Mouse (Mus musculus): Measurements from ENCODE around the gene Tspan18.
A peak's percentile ranks its signal among the peaks of the same experiment; 100 is the strongest.

The Tspan18 gene

GRCm38 (mm10) chr2:93303260-93303584, 31.1 kb downstream of the Tspan18 start:
- ATAC-seq (ENCODE audit: insufficient number of reproducible peaks, low FRiP score, low TSS enrichment): no peak

GRCm38 (mm10) chr2:93297656-93298055, 36.6 kb downstream of the Tspan18 start:
- peak; percentile 45; the same call in 1 of the 2 replicates for ATAC-seq (ENCODE audit: insufficient number of reproducible peaks, low FRiP score, low TSS enrichment)

DNA sequence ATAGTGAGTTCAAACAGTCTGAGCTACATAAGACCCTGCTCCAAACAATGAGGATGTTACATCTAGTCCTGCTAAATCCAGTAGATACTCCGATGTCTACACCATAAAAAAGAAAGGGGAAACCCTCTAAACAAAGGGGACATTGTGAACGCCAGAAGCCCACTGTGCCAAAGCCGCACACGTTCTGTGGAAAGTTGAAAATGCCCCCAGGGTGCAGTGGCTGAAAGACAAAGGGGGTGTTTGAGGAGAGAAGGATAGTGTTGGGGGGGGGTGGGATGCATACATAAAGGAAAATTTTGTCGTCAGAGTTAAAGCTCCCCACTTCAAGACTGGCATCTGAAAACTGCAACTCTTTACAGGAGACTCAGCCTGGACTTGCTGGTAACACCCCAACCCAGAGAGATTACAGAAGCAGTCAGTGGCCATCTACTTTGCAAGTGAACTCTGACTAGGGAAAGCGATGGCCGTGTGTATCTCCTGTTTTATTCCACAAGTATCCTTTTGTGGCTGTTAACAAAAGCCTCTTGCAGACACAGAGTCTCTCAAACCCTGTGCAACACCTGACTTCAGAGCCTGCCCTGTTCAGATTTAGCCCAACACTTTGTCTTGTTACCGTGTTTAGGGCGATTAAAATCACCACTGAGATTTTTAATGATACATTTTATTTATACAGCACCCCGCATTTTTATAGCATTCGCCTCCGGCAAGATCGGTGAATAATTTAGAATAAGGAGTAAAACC, 42.9 kb downstream of the Tspan18 start:
- ATAC-seq (ENCODE audit: insufficient number of reproducible peaks, low FRiP score, low TSS enrichment): no peak

GRCm38 (mm10) chr2:93290345-93291118, 43.8 kb downstream of the Tspan18 start:
- ATAC-seq (ENCODE audit: insufficient number of reproducible peaks, low FRiP score, low TSS enrichment): no peak

DNA sequence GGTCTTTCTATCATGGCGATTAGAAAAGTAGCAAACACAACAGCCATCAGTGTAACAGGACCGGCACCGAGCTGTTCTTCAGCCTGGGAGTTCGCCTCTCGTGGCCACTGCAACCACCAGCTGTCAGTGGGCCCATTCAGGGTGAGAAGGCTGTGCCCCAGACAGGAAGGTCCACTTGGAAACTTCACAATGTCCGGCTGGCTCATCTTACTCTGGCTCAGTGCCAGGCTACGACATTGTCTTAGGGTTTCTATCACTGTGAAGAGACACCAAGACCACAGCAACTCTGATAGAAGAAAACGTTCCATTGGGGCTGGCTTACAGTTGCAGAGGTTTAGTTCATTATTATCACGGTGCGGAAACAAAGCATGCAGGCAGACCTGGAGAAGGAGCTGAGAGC, 45.1 kb downstream of the Tspan18 start:
- no peak for ATAC-seq (ENCODE audit: insufficient number of reproducible peaks, low FRiP score, low TSS enrichment)

DNA sequence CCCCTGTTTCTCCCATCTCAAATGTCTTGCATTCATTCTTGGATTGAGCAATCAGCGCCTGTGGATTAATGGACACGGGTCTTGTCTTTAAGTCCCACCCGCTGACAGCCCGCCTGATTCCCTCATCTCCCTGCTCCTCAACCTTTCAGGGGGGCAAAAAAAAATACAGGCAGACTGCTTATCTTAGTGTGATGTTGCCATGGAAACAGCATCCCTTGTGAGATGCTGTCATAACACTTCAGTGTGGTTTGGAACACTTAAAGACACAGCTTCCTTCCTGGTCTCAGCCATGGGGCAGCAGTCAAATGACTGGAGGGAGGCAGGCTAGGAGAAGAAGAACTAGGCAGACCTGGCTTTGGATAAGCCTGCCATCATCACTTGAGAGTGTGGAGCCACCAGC, 47.0 kb downstream of the Tspan18 start:
- ATAC-seq (ENCODE audit: insufficient number of reproducible peaks, low FRiP score, low TSS enrichment): no peak

DNA sequence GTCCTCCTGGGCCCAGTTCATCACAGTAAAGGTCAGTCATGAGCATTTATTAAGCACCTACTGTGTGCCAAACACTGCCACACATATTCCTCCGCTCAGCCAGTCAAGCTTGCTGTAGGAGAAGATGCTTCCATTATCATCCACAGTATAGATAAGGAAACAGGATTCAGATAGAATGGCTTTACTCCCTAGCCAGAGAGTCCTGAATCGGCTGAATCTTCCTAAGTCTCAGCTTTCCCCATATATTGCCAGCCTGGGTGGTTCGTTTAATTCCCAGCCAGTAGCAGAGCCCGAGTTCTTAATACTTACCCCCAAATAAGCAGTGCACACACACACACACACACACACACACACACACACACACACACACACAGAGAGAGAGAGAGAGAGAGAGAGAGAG, 47.6 kb downstream of the Tspan18 start:
- ATAC-seq (ENCODE audit: insufficient number of reproducible peaks, low FRiP score, low TSS enrichment): no peak

- ATAC-seq (ENCODE audit: insufficient number of reproducible peaks, low FRiP score, low TSS enrichment): no peak
These were observed 48.0 kb downstream of the Tspan18 start for GRCm38 (mm10) chr2:93286321-93286720.

- no peak for ATAC-seq (ENCODE audit: insufficient number of reproducible peaks, low FRiP score, low TSS enrichment)
These were observed 48.5 kb downstream of the Tspan18 start for GRCm38 (mm10) chr2:93285842-93286241.

DNA sequence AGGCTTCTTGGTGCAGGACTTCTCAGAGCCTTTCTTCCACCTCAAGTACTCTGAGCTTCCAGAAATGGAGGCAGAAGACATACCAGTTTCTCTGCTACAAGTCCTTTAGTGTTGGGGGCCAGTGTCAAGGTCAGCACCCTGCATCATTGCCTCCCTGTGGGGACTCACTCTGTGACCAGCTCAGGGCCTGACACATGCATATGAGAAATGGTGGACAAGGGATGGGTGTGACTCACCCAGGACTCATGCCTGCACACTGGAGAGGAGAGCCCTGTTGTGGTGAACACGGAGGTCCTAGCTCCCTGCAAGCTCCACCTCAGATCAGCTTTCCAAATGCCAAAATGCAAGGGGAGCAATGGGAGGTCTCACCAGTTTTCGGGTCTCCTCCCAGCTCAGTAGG, 49.7 kb downstream of the Tspan18 start:
- no peak for ATAC-seq (ENCODE audit: insufficient number of reproducible peaks, low FRiP score, low TSS enrichment)

GRCm38 (mm10) chr2:93283481-93284293, 50.6 kb downstream of the Tspan18 start:
- ATAC-seq (ENCODE audit: insufficient number of reproducible peaks, low FRiP score, low TSS enrichment): no peak

- ATAC-seq (ENCODE audit: insufficient number of reproducible peaks, low FRiP score, low TSS enrichment): no peak
These were observed 51.7 kb downstream of the Tspan18 start for GRCm38 (mm10) chr2:93282636-93283035.

- no peak for ATAC-seq (ENCODE audit: insufficient number of reproducible peaks, low FRiP score, low TSS enrichment)
These were observed 52.8 kb downstream of the Tspan18 start for GRCm38 (mm10) chr2:93281466-93281865.

DNA sequence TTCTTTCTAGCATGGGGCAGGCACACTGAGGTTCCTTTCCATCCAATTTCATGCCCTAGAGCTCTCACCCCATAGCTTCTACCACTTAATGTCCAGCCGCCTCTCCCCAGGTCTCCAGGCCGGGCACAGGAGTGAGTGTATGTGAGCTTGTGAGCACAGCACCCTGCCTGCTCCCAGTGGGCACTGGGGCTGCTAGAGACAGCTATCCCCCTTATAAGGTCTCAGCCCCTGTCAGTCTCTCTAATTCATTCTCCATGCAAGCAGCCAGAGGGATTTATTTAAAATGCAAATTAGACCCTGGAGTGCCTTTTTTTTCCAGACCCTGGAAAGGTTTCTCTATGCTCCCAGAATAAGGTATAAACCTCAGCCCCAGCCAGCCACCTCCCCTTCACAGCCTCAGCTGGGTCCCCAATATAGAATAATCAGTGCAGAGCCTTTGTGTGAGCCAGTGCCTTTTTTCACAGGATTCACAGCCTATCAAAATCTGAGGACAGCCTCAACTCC, 54.1 kb downstream of the Tspan18 start:
- ATAC-seq (ENCODE audit: insufficient number of reproducible peaks, low FRiP score, low TSS enrichment): no peak

- no peak for ATAC-seq (ENCODE audit: insufficient number of reproducible peaks, low FRiP score, low TSS enrichment)
These were observed 55.9 kb downstream of the Tspan18 start for GRCm38 (mm10) chr2:93278181-93278975.

- no peak for ATAC-seq (ENCODE audit: insufficient number of reproducible peaks, low FRiP score, low TSS enrichment)
These were observed 56.8 kb downstream of the Tspan18 start for GRCm38 (mm10) chr2:93277486-93277885.

GRCm38 (mm10) chr2:93276026-93276425, 58.3 kb downstream of the Tspan18 start:
- no peak for ATAC-seq (ENCODE audit: insufficient number of reproducible peaks, low FRiP score, low TSS enrichment)

DNA sequence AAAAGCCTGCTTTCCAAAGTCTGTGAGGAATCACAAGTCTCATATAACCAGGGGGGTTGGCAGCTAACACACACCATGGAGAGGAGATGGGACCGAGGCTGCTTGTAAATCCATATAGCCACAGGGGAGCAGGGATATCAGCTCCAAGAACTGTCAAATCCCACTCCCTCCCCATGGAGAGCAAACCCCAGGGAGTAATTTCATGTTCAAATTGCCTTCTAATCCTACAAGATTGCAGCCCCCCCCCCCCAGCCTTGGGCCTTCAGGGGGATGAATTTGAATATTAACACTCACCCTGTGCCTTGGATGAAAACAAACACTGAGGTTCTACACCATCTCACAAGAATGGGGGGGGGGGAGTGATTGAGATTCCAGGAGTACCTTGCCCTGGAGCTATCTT, 60.4 kb downstream of the Tspan18 start:
- no peak for ATAC-seq (ENCODE audit: insufficient number of reproducible peaks, low FRiP score, low TSS enrichment)

GRCm38 (mm10) chr2:93270083-93270482, 64.2 kb downstream of the Tspan18 start:
- ATAC-seq (ENCODE audit: insufficient number of reproducible peaks, low FRiP score, low TSS enrichment): no peak

DNA sequence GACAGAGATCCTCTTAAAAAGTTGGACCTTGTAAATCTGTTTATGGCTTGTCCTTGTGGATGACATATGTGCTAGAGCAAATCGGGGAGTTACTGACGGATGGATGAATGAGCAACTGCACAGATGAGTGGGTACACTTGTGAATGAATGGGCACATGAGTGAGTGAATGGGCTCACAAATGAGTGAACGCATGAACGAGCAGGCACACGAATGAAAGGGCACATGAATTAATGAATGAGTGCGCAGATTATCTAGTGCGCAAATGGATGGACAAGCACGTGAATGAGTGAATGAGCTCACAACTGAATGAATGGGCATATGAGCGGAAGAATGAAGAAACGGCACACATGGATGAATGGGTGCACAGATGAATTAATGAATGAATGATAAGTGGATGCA, 64.7 kb downstream of the Tspan18 start:
- no peak for ATAC-seq (ENCODE audit: insufficient number of reproducible peaks, low FRiP score, low TSS enrichment)

All from cerebellum, adult (tissue).